Mouse (Mus musculus) embryo, embryonic 10.5 days (tissue): ENCODE results near the gene Shroom2.
A peak's percentile ranks its signal among the peaks of the same experiment; 100 is the strongest.

Source experiments
- DNase-seq: peaks from one replicate; pipeline ENCODE4 v3.0.0-alpha.2; 2015; ENCODE audit warnings: low spot score

Gene Shroom2

GRCm38 (mm10) chrX:152701679-152702078 is 67.6 kb downstream of the Shroom2 start:
- DNase-seq = no peak

- peak; percentile 50 for DNase-seq
Observed at GRCm38 (mm10) chrX:152690788-152691291, 78.4 kb downstream of the Shroom2 start.

GRCm38 (mm10) chrX:152679190-152679814 is 90.0 kb downstream of the Shroom2 start:
- DNase-seq = no peak

GRCm38 (mm10) chrX:152676357-152676756 is 92.9 kb downstream of the Shroom2 start:
- DNase-seq = peak; percentile 44

GRCm38 (mm10) chrX:152673431-152673830 is 95.8 kb downstream of the Shroom2 start:
- no peak for DNase-seq

- peak; percentile 4 for DNase-seq
Observed at GRCm38 (mm10) chrX:152657363-152658036, 111.8 kb downstream of the Shroom2 start.

- DNase-seq = no peak
Observed at GRCm38 (mm10) chrX:152656609-152656939, 112.7 kb downstream of the Shroom2 start.

- DNase-seq = peak; percentile 14
Observed at GRCm38 (mm10) chrX:152655796-152656608, 113.3 kb downstream of the Shroom2 start.

- DNase-seq = no peak
Observed at GRCm38 (mm10) chrX:152652676-152653075, 116.6 kb downstream of the Shroom2 start.

- peak; percentile 41 for DNase-seq
Observed at GRCm38 (mm10) chrX:152644827-152645226, 124.4 kb downstream of the Shroom2 start.

- peak; percentile 15 for DNase-seq
Observed at GRCm38 (mm10) chrX:152643679-152644638, 125.3 kb downstream of the Shroom2 start.

GRCm38 (mm10) chrX:152643201-152643600 is 126.1 kb downstream of the Shroom2 start:
- no peak for DNase-seq

GRCm38 (mm10) chrX:152642627-152643026 is 126.6 kb downstream of the Shroom2 start:
- no peak for DNase-seq

- DNase-seq = no peak
Observed at GRCm38 (mm10) chrX:152635397-152635796, 133.9 kb downstream of the Shroom2 start.

GRCm38 (mm10) chrX:152621407-152621806 is 147.9 kb downstream of the Shroom2 start:
- no peak for DNase-seq

GRCm38 (mm10) chrX:152620917-152621316 is 148.3 kb downstream of the Shroom2 start:
- DNase-seq = no peak

GRCm38 (mm10) chrX:152618464-152618863 is 150.8 kb downstream of the Shroom2 start:
- peak; percentile 66 for DNase-seq

- no peak for DNase-seq
Observed at GRCm38 (mm10) chrX:152563034-152563433, 206.2 kb downstream of the Shroom2 start, which contains the start of gene Cldn34a. TSS of gene Cldn34a (plus strand) at chrX:152563334.
